Mouse (Mus musculus) kidney, postnatal 14 days (tissue): ENCODE measurements at regions not wholly inside any gene's neighbourhood (a gene's known extent, or its start where the extent isn't known, plus 50 kb on each side); places are given as distances from the start of the nearest gene placed in this dataset.

Experiments used
- DNase-seq: peaks from one replicate; pipeline ENCODE4 v3.0.0; 2022; ENCODE audit warnings: mixed read lengths

GRCm38 (mm10) chr16:9264554-9265145 lies 434.8 kb downstream of the 1810013L24Rik start:
- DNase-seq = no peak

GRCm38 (mm10) chr16:9267204-9267603 lies 437.3 kb downstream of the 1810013L24Rik start:
- no peak for DNase-seq

DNA sequence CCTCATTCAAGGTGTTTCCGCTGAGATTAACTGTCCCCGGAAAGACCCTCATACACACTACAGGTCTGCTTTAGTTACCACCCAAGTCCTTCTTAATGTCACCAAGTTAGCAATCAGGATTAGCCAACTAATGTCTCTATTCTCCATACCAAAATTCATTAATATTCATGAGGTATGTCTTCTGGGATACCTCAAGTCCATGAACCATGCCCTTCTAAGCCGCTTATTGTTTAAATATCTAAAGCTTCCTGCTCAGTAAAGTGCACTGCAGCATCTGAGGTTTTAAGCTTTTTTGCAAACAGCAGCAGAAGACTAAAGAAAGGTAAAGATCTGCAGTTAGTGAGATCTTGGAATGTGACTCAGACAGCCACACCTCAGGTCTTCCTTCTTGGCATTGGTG lies 440.2 kb downstream of the 1810013L24Rik start:
- no peak for DNase-seq

DNA sequence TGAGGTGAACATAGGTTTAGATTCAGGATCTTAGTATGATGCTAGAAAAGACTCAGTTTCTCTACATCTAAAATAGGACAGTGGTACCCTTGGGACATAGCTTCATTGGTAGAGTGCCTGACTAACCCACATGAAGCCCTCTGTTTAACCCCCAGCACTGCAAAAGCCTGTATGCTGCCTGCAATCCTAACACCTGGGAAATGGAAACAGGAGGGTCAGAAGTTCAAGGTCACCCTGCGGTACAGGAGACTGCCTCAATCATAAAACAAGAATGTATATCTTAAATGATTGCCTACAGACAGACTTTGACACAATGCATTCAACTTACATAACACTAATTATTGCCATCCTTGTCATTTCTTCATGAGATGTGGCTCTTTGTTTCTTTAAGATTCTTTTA lies 440.8 kb downstream of the 1810013L24Rik start:
- no peak for DNase-seq

DNA sequence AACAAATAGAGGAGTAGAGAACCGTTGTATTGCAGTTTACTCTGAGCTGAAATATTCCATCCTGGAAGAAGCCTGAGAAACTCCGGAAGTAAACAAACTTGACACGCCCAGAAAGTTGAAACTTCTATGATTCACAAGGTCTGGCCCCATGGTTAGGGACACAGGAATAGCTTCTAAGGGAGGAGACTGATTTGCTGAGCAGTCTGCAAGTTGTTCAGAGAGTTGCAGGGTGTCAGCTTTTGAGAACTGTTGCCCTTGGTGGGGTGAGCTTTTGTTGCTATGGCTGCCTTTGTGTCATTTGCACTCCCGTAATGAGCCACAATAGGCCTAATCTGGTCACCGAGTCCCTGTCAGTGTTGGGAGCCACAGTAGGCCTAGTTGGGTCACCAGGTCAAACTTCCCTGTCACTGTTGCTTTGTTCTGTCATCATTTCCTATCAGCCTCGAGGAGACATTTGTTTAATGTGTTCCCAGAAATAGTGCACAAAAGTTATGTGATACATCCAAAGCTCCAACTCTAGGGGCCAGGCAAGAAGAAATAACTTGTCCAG lies 443.9 kb downstream of the 1810013L24Rik start:
- no peak for DNase-seq

DNA sequence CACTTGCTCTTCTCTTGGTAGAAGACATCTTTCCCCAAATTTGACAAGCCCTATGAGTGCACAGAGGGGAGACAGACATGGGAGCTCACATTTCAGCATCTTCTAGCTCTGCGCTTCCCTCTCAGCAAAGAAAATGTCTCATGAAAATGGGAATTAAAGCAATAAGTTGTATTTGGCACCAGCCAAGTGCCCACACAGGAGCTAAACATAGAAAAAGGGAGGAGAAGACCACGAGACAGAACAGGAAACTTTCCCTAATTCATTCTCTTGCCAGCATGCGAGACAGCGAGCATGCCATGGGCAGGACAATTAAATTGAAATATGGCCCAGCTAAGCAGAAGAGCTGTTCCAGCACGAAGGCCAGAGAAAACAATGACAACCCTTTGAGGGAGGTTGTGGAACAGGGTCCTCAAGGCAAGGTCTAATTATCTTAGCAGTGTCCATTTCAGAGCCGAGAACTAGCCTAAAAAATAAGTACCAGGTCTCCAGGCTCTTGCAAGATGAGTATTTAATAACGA lies 444.7 kb downstream of the 1810013L24Rik start:
- DNase-seq = peak; percentile 11

DNA sequence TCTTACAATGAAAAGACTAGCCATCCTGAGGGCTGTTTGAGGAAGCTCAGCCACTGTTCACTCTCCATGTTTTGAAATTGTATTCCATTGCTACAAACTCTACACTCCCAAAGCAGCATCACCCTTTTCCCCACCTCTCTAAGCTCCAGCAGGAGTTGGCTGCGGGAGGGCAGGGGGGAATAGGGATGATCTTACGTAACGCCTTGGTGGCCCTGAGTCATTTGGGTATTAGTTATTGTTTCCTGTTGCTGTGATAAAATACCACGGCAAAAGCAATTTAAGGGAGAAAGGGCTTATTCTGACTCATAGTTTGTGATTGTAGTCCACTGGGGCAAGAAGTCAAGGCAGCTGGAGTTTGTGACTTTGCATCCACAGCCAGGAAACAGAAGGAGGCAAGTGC lies 445.5 kb downstream of the 1810013L24Rik start:
- DNase-seq = no peak

DNA sequence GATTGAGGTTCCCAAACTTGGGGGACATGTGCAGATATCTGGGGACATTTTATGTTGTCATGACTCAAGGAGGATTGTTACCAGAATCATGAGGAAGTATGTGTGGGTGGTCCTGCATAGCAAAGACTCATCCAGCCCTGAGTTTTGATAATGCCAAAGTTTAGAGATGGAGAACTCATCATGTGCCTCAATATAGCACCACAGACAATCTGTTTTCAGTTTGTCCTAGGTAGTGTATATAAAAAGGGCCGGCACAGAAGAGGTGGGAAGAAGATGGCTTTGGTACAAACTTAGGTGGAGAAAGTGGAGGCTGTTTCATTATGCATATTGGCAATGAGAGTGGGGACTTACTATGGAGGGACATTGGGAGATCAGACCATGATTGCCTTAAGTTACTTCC lies 447.2 kb downstream of the 1810013L24Rik start:
- DNase-seq = no peak

DNA sequence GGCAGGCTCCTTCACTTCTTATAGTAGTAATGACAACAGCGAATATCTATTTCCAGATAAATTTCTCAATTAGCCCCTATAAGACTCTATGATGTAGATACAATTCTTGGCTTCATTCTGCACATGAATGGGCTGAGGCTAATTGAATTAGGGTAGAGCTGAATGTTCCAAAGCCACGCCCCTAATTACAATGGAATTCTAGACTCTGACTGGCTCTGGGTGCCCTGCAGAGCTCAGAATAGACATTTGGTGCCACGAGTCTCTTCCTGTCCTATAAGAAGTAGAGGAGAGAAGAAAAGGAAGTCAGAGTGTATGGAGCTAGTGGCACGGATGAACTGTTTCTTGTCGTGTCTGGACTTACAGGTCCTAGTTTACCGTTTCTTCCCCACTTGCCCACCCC lies 449.8 kb downstream of the 1810013L24Rik start:
- no peak for DNase-seq

GRCm38 (mm10) chr16:9280431-9280830 lies 450.5 kb downstream of the 1810013L24Rik start:
- no peak for DNase-seq

GRCm38 (mm10) chr16:9280931-9281330 lies 451.0 kb downstream of the 1810013L24Rik start:
- DNase-seq = no peak

DNA sequence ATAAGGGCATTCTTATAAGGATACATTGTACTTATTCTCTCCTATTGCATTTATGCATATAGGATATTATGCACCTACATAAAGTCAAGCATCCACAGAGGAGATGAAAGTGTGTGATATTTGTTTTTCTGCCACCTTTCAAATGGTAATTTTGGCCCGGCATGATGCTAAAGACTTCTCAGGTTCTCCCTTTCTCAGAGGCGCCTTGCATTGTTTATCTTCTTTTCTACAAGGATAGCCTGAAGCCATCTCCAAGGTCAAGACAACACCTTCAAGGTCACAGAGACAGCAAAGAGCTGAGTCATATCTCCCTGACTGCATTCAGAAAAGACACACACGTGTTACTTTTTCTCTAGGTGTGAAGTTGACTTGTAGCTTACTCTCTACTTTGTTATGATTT lies 454.5 kb downstream of the 1810013L24Rik start:
- no peak for DNase-seq

GRCm38 (mm10) chr16:9285921-9286320 lies 456.0 kb downstream of the 1810013L24Rik start:
- no peak for DNase-seq

- no peak for DNase-seq
Measured at GRCm38 (mm10) chr16:9287557-9287956, 457.7 kb downstream of the 1810013L24Rik start.

DNA sequence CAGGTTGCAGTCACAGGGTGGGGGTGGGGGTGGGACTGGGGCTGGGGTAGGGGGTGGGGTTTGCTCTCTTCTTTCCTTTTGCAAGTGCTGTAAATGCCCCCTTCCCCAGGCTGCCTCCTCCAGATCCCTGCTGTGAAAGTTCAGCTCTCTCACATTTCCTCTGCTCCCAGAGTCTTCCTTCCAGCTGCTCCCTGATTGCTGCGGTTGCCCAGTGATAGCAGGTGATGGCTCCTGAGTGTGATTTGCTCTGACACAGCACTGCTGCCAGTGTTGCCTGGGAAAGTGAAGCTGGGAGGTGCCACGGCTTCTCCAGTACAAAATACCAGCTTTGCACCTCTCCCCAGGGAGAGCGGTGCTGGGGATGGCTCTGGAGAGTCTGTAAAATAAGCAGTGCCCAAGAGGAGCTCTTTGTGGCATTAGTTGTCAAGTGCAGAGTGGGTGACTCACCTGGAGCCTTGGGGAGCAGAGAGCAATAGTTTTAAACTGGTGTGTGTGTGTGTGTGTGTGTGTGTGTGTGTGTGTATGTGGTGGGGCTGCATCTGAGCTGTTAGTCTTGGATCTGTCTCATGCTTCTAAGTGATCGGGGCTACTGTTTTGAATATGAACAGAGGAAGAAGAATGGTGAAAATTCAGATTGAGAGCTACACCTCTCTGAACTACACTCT lies 461.6 kb downstream of the 1810013L24Rik start:
- no peak for DNase-seq

- DNase-seq = no peak
Measured at GRCm38 (mm10) chr16:9303134-9303533, 473.2 kb downstream of the 1810013L24Rik start.

GRCm38 (mm10) chr16:9304079-9304478 lies 474.2 kb downstream of the 1810013L24Rik start:
- DNase-seq = no peak

DNA sequence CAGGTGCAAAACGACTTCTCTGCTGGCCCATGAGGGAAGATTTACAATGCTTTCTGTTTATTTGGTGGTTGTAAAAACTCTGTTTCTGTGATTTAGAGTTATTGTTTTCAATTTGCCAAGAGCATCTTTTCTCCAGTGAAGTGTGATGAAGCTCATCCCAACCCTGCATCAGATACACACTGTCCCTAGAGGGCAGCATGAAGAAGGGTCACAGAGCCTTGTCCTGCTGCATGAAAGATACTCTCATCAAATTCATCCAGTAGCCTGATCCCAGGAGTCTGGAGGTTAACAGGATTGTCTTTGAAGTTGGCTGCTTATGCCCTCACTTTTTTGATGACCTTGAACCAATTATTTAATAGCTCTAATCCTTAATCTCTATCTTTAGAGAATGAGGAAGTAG lies 480.8 kb downstream of the 1810013L24Rik start:
- no peak for DNase-seq

DNA sequence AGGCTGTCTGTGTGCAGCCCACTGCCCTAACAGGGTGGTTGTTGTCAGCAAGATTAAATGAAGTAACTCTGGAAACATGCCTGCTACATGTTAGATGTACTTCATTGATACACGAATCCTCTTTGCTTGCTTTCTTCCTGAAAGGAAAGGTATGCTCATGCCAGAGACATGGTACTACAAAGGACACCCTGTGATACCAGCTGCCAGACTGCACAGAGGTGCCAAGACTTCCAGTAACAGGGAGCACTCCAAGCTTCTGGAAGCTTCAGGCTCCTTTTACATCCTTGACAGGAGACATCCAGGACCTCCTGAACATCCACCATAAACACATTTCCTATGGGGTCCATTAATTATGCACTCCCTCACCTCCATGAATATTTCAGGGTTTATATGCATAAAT lies 505.7 kb downstream of the 1810013L24Rik start:
- DNase-seq = no peak

DNA sequence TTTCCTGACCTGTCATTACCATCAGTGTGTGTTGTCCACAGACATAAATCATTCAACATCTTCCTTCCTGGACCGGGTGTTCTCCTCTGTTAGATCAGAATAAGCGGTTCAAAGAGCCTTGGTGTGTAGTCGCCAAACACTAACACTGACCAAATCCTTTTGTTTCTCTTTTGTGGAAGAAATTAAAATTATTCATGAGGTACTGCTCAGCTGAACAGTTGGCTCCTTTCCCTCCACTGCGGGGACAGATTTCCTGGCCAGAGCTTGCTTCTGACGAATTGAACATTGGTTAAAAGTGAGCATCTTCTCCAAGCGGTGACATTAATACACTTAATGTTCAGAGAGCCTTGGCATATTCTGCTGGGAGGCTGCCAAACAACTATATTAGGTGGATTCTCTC lies 506.2 kb downstream of the 1810013L24Rik start:
- no peak for DNase-seq

DNA sequence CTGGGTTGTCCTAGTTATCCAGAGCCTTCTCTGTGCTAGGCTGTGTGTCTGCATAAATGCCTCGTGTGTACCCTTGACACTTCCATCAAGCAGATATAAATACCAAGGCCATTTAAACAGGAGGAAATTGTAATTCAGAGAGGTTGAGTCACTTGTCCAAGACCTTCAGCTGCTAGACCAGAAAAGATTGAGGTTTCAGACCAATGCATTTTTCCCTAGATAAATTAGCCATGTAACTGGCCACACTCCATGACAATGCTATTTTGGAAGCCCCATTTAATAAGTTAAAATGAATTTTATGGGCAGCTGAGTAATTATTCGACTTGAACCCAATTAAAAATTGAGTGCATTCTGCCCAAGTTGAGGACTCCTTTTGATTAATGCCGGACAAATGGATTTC lies 509.6 kb downstream of the 1810013L24Rik start:
- no peak for DNase-seq

DNA sequence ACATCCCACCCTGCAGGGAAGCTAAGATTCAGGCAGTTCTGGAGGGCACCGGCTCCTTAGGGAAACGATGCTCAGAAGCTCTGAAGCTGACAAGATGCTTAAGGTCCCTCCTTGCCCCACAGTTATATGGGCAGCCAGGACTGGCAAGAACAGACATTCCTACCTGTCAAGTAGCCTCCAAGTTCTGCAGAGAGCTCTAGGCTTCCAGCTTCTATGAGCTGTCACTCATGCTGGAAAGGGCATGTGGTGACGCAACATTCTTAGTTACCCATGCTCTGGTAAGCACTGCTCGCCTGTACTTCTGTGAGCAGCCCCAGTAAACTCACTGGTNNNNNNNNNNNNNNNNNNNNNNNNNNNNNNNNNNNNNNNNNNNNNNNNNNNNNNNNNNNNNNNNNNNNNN lies 511.3 kb downstream of the 1810013L24Rik start:
- no peak for DNase-seq

- no peak for DNase-seq
Measured at GRCm38 (mm10) chr16:9353811-9354210, 523.9 kb downstream of the 1810013L24Rik start.

- no peak for DNase-seq
Measured at GRCm38 (mm10) chr16:9354331-9355030, 524.6 kb downstream of the 1810013L24Rik start.
